Mouse (Mus musculus) left cerebral cortex, postnatal 25 days (tissue): ENCODE measurements at regions not wholly inside any gene's neighbourhood (a gene's known extent, or its start where the extent isn't known, plus 50 kb on each side); places are given as distances from the start of the nearest gene placed in this dataset.

Experiments
- DNase-seq, 2 experiments: peaks; one replicate each; pipeline ENCODE4 v3.0.0; 2022; ENCODE audit warnings: low spot score in 2 of 2, mixed read lengths in 1 of 2
- intact Hi-C: fragments of 180-260 bp; cut with DNase I; formaldehyde crosslinking; loops from one replicate; pipeline ENCODE4 v1.15.1; 2025

GRCm38 (mm10) chr13:30046061-30046460 lies 60.2 kb upstream of the E2f3 start:
- DNase-seq, result peak in 1 of 2 experiments; percentile 43

GRCm38 (mm10) chr13:30045225-30045624 lies 59.4 kb upstream of the E2f3 start:
- DNase-seq, result no peak
- intact Hi-C loops, result no loop called here

More at GRCm38 (mm10) chr13:30046061-30046460, 60.2 kb upstream of the E2f3 start:
- intact Hi-C loops, result no loop called here

GRCm38 (mm10) chr13:30044790-30045189 lies 58.9 kb upstream of the E2f3 start:
- no peak for DNase-seq
- intact Hi-C loops, result no loop called here

DNA sequence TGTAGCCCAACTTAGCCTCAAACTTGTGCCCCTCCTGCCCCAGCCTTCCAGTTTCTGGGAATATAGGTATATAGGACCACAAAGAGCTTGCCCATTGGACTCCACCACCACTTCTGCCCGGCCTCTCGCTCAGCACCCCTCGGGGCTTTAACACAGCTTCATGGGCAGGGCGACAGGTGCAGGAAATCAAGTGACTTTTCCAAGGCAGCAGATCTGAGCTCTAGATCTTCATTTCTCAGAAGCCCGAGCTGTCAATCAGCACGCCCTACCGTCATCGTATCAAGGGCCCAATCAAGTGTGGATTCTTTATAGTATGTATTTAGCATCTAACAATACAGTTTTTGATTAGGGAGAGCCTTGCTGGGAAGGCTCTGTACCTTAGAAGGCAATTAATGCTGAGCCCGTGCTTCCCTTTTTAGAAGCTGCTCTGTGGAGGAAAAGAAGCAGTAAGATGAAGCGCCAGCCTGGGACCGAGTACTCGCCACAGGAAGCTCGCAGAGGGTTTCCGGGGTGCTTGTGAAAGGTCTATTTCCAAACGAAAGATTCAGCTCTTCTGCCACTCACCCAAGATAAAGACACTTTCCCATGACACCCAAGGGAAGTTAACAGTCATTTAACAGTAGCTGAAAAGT lies 56.9 kb upstream of the E2f3 start:
- intact Hi-C loops, result no loop called here
- DNase-seq, result peak; percentile 19 to 43

GRCm38 (mm10) chr13:30041501-30042295 lies 55.8 kb upstream of the E2f3 start:
- peak in 1 of 2 experiments; percentile 38 for DNase-seq

DNA sequence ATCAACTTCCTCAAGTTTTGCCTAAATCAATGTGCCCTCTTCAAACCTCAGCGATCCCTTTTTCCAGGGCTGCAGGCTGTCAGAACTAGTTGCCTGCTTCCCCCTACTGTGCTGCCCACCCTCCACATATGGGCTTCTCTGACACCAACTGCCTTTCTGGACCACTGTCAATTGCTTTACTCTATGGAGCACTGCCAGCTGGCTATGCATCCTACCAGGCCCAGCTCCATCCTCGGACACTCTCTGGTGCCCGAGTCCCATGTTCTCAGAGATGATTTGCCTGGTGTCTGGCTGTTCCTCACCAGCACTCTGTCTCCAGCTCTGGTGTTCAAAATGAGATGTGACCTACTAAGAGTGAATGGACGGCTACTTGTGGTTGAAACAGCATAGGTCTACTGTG lies 54.4 kb upstream of the E2f3 start:
- DNase-seq, result no peak
- intact Hi-C loops, result no loop called here

More at GRCm38 (mm10) chr13:30041501-30042295, 55.8 kb upstream of the E2f3 start:
- intact Hi-C loops, result no loop called here

- intact Hi-C loops, result no loop called here
- DNase-seq, result no peak
Measured at GRCm38 (mm10) chr13:30039791-30040190, 53.9 kb upstream of the E2f3 start.

DNA sequence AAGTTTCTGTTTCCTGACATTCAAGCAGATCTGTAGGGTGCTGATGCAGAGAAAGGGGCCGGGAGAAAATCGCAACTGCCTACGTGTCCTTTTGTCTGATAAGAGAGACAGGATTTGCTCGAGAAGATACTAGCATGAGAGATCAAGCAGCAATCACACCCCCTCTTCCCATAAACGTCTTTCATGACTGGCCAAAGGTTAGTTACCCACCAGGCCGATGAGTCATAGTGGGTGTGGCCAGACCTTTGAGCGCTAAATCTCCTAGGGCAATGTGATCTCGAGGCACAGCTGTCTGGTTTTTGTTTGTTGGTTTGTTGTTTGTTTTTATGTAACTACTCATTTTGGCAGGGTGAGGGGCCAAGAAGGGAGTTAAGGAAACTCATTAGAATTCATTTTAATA lies 50.7 kb upstream of the E2f3 start:
- intact Hi-C loops, result no loop called here
- no peak for DNase-seq

GRCm38 (mm10) chr13:30036071-30036470 lies 50.2 kb upstream of the E2f3 start:
- DNase-seq, result no peak
- intact Hi-C loops, result no loop called here
